7 mouse cellular contexts compared by ENCODE assay signal in genomic region chr4:136463436-136463835, GRCm38 (mm10). TPM values are rescaled to one million over a fixed set of nuclear protein-coding genes. Genes with fewer than 3 reads are reported as not detected.
DNase-seq lines count a peak whose midpoint lies in the region; ATAC-seq and TF ChIP-seq lines count a peak whose summit lies in the region.

No protein-coding gene starts in this region.

- WGBS in lung, embryonic 14.5 days: 20% methylated on average over 9 of the region's 9 CpGs
- WGBS in forebrain, embryonic 14.5 days: 16% methylated on average over 9 of the region's 9 CpGs
- 15% methylated on average over 9 of the region's 9 CpGs for WGBS in limb, embryonic 12.5 days
- WGBS in stomach, embryonic 15.5 days: 33% methylated on average over 9 of the region's 9 CpGs

- H3K4me1 ChIP-seq in lung, embryonic 14.5 days (ENCODE audit: insufficient read depth): 0 out of 2 replicates have a peak, but pooled peaks cover 7% of the 10 kb centered on the region
- H3K4me1 ChIP-seq in forebrain, embryonic 14.5 days (ENCODE audit: control insufficient read depth, insufficient read depth, low read length): peaks cover 7% of the 10 kb centered on the region; the same call in 1 of the 2 replicates
- peaks cover 39% of the 10 kb centered on the region for H3K4me1 ChIP-seq in limb, embryonic 12.5 days (replicated peaks)
- H3K4me1 ChIP-seq in stomach, embryonic 15.5 days: peaks cover 8% of the 10 kb centered on the region

- H3K9ac ChIP-seq in lung, embryonic 14.5 days: no peak overlapping the region
- H3K9ac ChIP-seq in forebrain, embryonic 14.5 days (ENCODE audit: low read length): no peak overlapping the region
- no peak overlapping the region for H3K9ac ChIP-seq in limb, embryonic 12.5 days (replicated peaks)
- H3K9ac ChIP-seq in stomach, embryonic 15.5 days: no peak overlapping the region

- no peak overlapping the region for H3K27ac ChIP-seq in lung, embryonic 14.5 days (ENCODE audit: low read depth)
- no peak overlapping the region for H3K27ac ChIP-seq in forebrain, embryonic 14.5 days (ENCODE audit: low read depth, low read length)
- no peak overlapping the region for H3K27ac ChIP-seq in limb, embryonic 12.5 days
- no peak overlapping the region for H3K27ac ChIP-seq in stomach, embryonic 15.5 days

- no peak for ATAC-seq in lung, embryonic 14.5 days (ENCODE audit: insufficient read depth)
- no peak for ATAC-seq in forebrain, embryonic 14.5 days
- no peak for ATAC-seq in limb, embryonic 12.5 days (ENCODE audit: insufficient number of reproducible peaks, insufficient read depth, low FRiP score, low TSS enrichment, low read depth)
- ATAC-seq in stomach, embryonic 15.5 days (ENCODE audit: insufficient read depth, low FRiP score, low read depth): no peak
- ATAC-seq in CD4-positive, CD25-positive, alpha-beta regulatory T cell, adult 4 months: no peak

- H3K4me2 ChIP-seq in lung, embryonic 14.5 days: peak overlapping the region; percentile 99
- H3K4me2 ChIP-seq in forebrain, embryonic 14.5 days (ENCODE audit: low read length): peak overlapping the region; percentile 98
- H3K4me2 ChIP-seq in limb, embryonic 12.5 days: peak overlapping the region; percentile 99
- H3K4me2 ChIP-seq in stomach, embryonic 15.5 days: peak overlapping the region; percentile 83

- DNase-seq in lung, embryonic 14.5 days: no peak
- no peak for DNase-seq in lung, postnatal 14 days
- no peak for DNase-seq in forebrain, embryonic 14.5 days (ENCODE audit: low spot score)
- no peak for DNase-seq in natural killer cell, adult 2 months (ENCODE audit: low spot score in 2 of 2)

- H3K4me3 ChIP-seq in lung, embryonic 14.5 days (ENCODE audit: low read depth, low read length): peak overlapping the region; percentile 64
- H3K4me3 ChIP-seq in forebrain, embryonic 14.5 days (ENCODE audit: low read depth, low read length): no peak overlapping the region
- H3K4me3 ChIP-seq in limb, embryonic 12.5 days (replicated peaks): peak overlapping the region; percentile 69
- peak overlapping the region; percentile 53; the same call in 1 of the 2 replicates for H3K4me3 ChIP-seq in stomach, embryonic 15.5 days (replicated peaks)

- TF ChIP-seq CTCF in lung, embryonic 14.5 days (IDR thresholded peaks at IDR 0.05; ENCODE audit: low read depth): no peak

- H3K27me3 ChIP-seq in lung, embryonic 14.5 days (ENCODE audit: insufficient read depth, low read length): peaks cover 18% of the 10 kb centered on the region
- peaks cover 20% of the 10 kb centered on the region; the same call in 1 of the 2 replicates for H3K27me3 ChIP-seq in forebrain, embryonic 14.5 days (replicated peaks; ENCODE audit: control insufficient read depth, insufficient read depth, low read length)
- peaks cover 56% of the 10 kb centered on the region for H3K27me3 ChIP-seq in limb, embryonic 12.5 days
- H3K27me3 ChIP-seq in stomach, embryonic 15.5 days (replicated peaks): no peaks in the 10 kb centered on the region

- no peaks in the 10 kb centered on the region for H3K36me3 ChIP-seq in lung, embryonic 14.5 days (ENCODE audit: insufficient read depth)
- H3K36me3 ChIP-seq in forebrain, embryonic 14.5 days (ENCODE audit: control insufficient read depth, insufficient read depth, low read length): no peaks in the 10 kb centered on the region
- no peaks in the 10 kb centered on the region for H3K36me3 ChIP-seq in limb, embryonic 12.5 days
- H3K36me3 ChIP-seq in stomach, embryonic 15.5 days: no peaks in the 10 kb centered on the region

- no peaks in the 10 kb centered on the region for H3K9me3 ChIP-seq in lung, embryonic 14.5 days (ENCODE audit: low read depth, low read length)
- no peaks in the 10 kb centered on the region for H3K9me3 ChIP-seq in forebrain, embryonic 14.5 days (replicated peaks; ENCODE audit: control insufficient read depth, low read length)
- no peaks in the 10 kb centered on the region for H3K9me3 ChIP-seq in limb, embryonic 12.5 days
- H3K9me3 ChIP-seq in stomach, embryonic 15.5 days: no peaks in the 10 kb centered on the region

RNA-seq across cellular contexts. Expression of gene 6030445D17Rik, which starts 1.4 kb away (rescaled TPM):
- 0.30 and 0.42 TPM in 2 replicates for polyA plus RNA-seq in lung, embryonic 14.5 days (2014; fragmentation: Nextera tagmentation; extraction: Ambion mirVana)
- polyA plus RNA-seq in forebrain, embryonic 14.5 days (2014; fragmentation: Nextera tagmentation; extraction: Ambion mirVana): 0.32 TPM in 1 of 2 replicates, not detected in the other
- polyA plus RNA-seq in limb, embryonic 12.5 days (2016; fragmentation: Nextera tagmentation; extraction: Ambion mirVana): 0.19 TPM in 1 of 2 replicates, not detected in the other
- polyA plus RNA-seq in stomach, embryonic 15.5 days (2015; fragmentation: Nextera tagmentation; extraction: Ambion mirVana): 0.32 and 0.41 TPM in 2 replicates
- polyA plus RNA-seq in CD4-positive, CD25-positive, alpha-beta regulatory T cell, adult 4 months (2017; shearing (Covaris generic)): not detected

RNA-seq across cellular contexts. Expression of gene Luzp1, which starts 6.1 kb away (rescaled TPM):
- 111 and 140 TPM in 2 replicates for polyA plus RNA-seq in lung, embryonic 14.5 days (2014; fragmentation: Nextera tagmentation; extraction: Ambion mirVana)
- polyA plus RNA-seq in forebrain, embryonic 14.5 days (2014; fragmentation: Nextera tagmentation; extraction: Ambion mirVana): 41.7 and 53.3 TPM in 2 replicates
- polyA plus RNA-seq in limb, embryonic 12.5 days (2016; fragmentation: Nextera tagmentation; extraction: Ambion mirVana): 131 and 144 TPM in 2 replicates
- polyA plus RNA-seq in stomach, embryonic 15.5 days (2015; fragmentation: Nextera tagmentation; extraction: Ambion mirVana): 106 and 110 TPM in 2 replicates
- polyA plus RNA-seq in CD4-positive, CD25-positive, alpha-beta regulatory T cell, adult 4 months (2017; shearing (Covaris generic)): 1 to 10 TPM; 5.8 to 7.2 TPM

RNA-seq across cellular contexts. Expression of gene Htr1d, which starts 40.1 kb away (rescaled TPM):
- polyA plus RNA-seq in lung, embryonic 14.5 days (2014; fragmentation: Nextera tagmentation; extraction: Ambion mirVana): 0.07 TPM in 1 of 2 replicates, not detected in the other
- 0.59 and 0.84 TPM in 2 replicates for polyA plus RNA-seq in forebrain, embryonic 14.5 days (2014; fragmentation: Nextera tagmentation; extraction: Ambion mirVana)
- polyA plus RNA-seq in limb, embryonic 12.5 days (2016; fragmentation: Nextera tagmentation; extraction: Ambion mirVana): 0.11 and 0.17 TPM in 2 replicates
- polyA plus RNA-seq in stomach, embryonic 15.5 days (2015; fragmentation: Nextera tagmentation; extraction: Ambion mirVana): 0.30 and 0.31 TPM in 2 replicates
- not detected for polyA plus RNA-seq in CD4-positive, CD25-positive, alpha-beta regulatory T cell, adult 4 months (2017; shearing (Covaris generic))
